Mouse (Mus musculus) G1E (cell line): ENCODE results near the gene Rbms2.

Experiments
- CTCF ChIP-seq: IDR thresholded peaks from 2 replicates; pipeline ENCODE4 v1.5.1; 2012; ENCODE audit warnings: low read depth, low read length, inconsistent platforms, mixed read lengths
- GATA1 ChIP-seq: IDR thresholded peaks from 2 replicates; pipeline ENCODE4 v1.6.1; 2012; ENCODE audit warnings: borderline replicate concordance, low read length, inconsistent platforms, mixed read lengths
- GATA2 ChIP-seq: IDR thresholded peaks from 2 replicates; pipeline ENCODE4 v1.6.1; 2012; ENCODE audit warnings: low read depth, low read length, inconsistent platforms, borderline replicate concordance
- POLR2AphosphoS5 ChIP-seq: IDR thresholded peaks from 2 replicates; pipeline ENCODE4 v1.6.1; 2012; ENCODE audit warnings: low read depth, low read length, inconsistent platforms; ENCODE audit not compliant: insufficient replicate concordance
- TAL1 ChIP-seq: conservative IDR thresholded peaks from 2 replicates; pipeline ENCODE4 v1.6.1; 2012; ENCODE audit warnings: low read depth, low read length, inconsistent platforms, mixed read lengths

GRCm38 (mm10) chr10:128088181-128088580, 91.9 kb downstream of the Rbms2 start:
- TF ChIP-seq CTCF: no peak
- no peak for TF ChIP-seq POLR2AphosphoS5
- no peak for TF ChIP-seq GATA1
- no peak for TF ChIP-seq GATA2
- TF ChIP-seq TAL1: no peak
